Mouse (Mus musculus): Measurements from ENCODE around the gene Unc119b. TPM values are rescaled to one million over a fixed set of nuclear protein-coding genes. Genes with fewer than 3 reads are reported as not detected.
"Not testable (repeated sequence)": the region's sequence is repeated elsewhere in the genome, so short reads cannot be mapped to it uniquely, and the experiment has no call there.

Unc119b gene
- polyA plus RNA-seq, 1 experiment from 2014 or later, result 48.1 TPM

- 13% methylated on average over 8 of the region's 8 CpGs for WGBS
These were observed 61.5 kb downstream of the Unc119b start for GRCm38 (mm10) chr5:115073306-115073705.

More at GRCm38 (mm10) chr5:115073306-115073705, 61.5 kb downstream of the Unc119b start:
- H3K4me3 ChIP-seq (replicated peaks); H3K9ac ChIP-seq; ATAC-seq (replicated peaks; ENCODE audit: low FRiP score); H3K27me3 ChIP-seq; H3K9me3 ChIP-seq (replicated peaks): not testable (repeated sequence)
- H3K36me3 ChIP-seq, result peaks cover 29% of the 10 kb centered on the region; the same call in 1 of the 2 replicates
- peak overlapping the region; percentile 78; the same call in 1 of the 2 replicates for H3K27ac ChIP-seq
- H3K4me2 ChIP-seq, result 0 out of 2 replicates have a peak overlapping the region, but pooled peaks have one; percentile 16
- peaks cover 49% of the 10 kb centered on the region for H3K4me1 ChIP-seq

Other genes starting within 250 kb of the Unc119b start
- gene Oasl2, start 238.0 kb downstream of the Unc119b start, polyA plus RNA-seq (2015; fragmentation: Nextera tagmentation; extraction: Ambion mirVana), result 4.2 and 6.2 TPM in 2 replicates
- gene Oasl1, start 211.7 kb downstream of the Unc119b start, polyA plus RNA-seq (2015; fragmentation: Nextera tagmentation; extraction: Ambion mirVana), result 1.6 and 2.0 TPM in 2 replicates
- gene 2210016L21Rik, start 192.8 kb downstream of the Unc119b start, polyA plus RNA-seq (2015; fragmentation: Nextera tagmentation; extraction: Ambion mirVana), result 62.8 and 68.0 TPM in 2 replicates
- 12.0 and 13.9 TPM in 2 replicates for gene Hnf1a, start 163.9 kb downstream of the Unc119b start, polyA plus RNA-seq (2015; fragmentation: Nextera tagmentation; extraction: Ambion mirVana)
- gene Sppl3, start 123.8 kb downstream of the Unc119b start, polyA plus RNA-seq (2015; fragmentation: Nextera tagmentation; extraction: Ambion mirVana), result 13.6 and 14.8 TPM in 2 replicates
- gene Gm10401, start 36.7 kb downstream of the Unc119b start, polyA plus RNA-seq (2015; fragmentation: Nextera tagmentation; extraction: Ambion mirVana), result 33.0 and 34.2 TPM in 2 replicates
- 85.1 and 94.7 TPM in 2 replicates for gene Acads, start 15.6 kb downstream of the Unc119b start, polyA plus RNA-seq (2015; fragmentation: Nextera tagmentation; extraction: Ambion mirVana)
- gene Mlec, start 23.2 kb upstream of the Unc119b start, polyA plus RNA-seq (2015; fragmentation: Nextera tagmentation; extraction: Ambion mirVana), result 84.7 and 97.3 TPM in 2 replicates
- gene Cabp1, start 59.4 kb upstream of the Unc119b start, polyA plus RNA-seq (2015; fragmentation: Nextera tagmentation; extraction: Ambion mirVana), result 1.7 TPM in 2 replicates
- 114 and 123 TPM in 2 replicates for gene Pop5, start 100.9 kb upstream of the Unc119b start, polyA plus RNA-seq (2015; fragmentation: Nextera tagmentation; extraction: Ambion mirVana)
- 134 and 142 TPM in 2 replicates for gene Rnf10, start 137.9 kb upstream of the Unc119b start, polyA plus RNA-seq (2015; fragmentation: Nextera tagmentation; extraction: Ambion mirVana)
- 51.0 and 51.2 TPM in 2 replicates for gene Coq5, start 144.7 kb upstream of the Unc119b start, polyA plus RNA-seq (2015; fragmentation: Nextera tagmentation; extraction: Ambion mirVana)
- gene Dynll1, start 166.0 kb upstream of the Unc119b start, polyA plus RNA-seq (2015; fragmentation: Nextera tagmentation; extraction: Ambion mirVana), result 1,617 and 1,807 TPM in 2 replicates
- 301 and 315 TPM in 2 replicates for gene Srsf9, start 192.2 kb upstream of the Unc119b start, polyA plus RNA-seq (2015; fragmentation: Nextera tagmentation; extraction: Ambion mirVana)
- gene Gatc, start 206.2 kb upstream of the Unc119b start, polyA plus RNA-seq (2015; fragmentation: Nextera tagmentation; extraction: Ambion mirVana), result 27.9 and 29.2 TPM in 2 replicates
- gene Triap1, start 206.2 kb upstream of the Unc119b start, polyA plus RNA-seq (2015; fragmentation: Nextera tagmentation; extraction: Ambion mirVana), result 56.2 and 58.2 TPM in 2 replicates
- gene Cox6a1, start 214.0 kb upstream of the Unc119b start, polyA plus RNA-seq (2015; fragmentation: Nextera tagmentation; extraction: Ambion mirVana), result 981 and 995 TPM in 2 replicates